Mouse (Mus musculus) embryonic facial prominence, embryonic 12.5 days (tissue): ENCODE data around the gene Col1a1. TPM values are rescaled to one million over a fixed set of nuclear protein-coding genes. Genes with fewer than 3 reads are reported as not detected.
A peak's percentile ranks its signal among the peaks of the same experiment; 100 is the strongest.

Experiments used
- ATAC-seq: fragments of 200-750 bp; cut with Nextera tagmentation; 2 replicates; pipeline ENCODE4 v1.8.0; 2017; ENCODE audit not compliant: insufficient number of reproducible peaks, insufficient read depth, low FRiP score, low TSS enrichment
- H3K27ac ChIP-seq: fragments of 300-500 bp; sonication (generic); 2 replicates; pipeline ENCODE4 v1.5.1; 2016; ENCODE audit warnings: mild to moderate bottlenecking
- H3K27me3 ChIP-seq: fragments of 300-500 bp; sonication (generic); 2 replicates; pipeline ENCODE4 v1.6.1; 2016; ENCODE audit warnings: mild to moderate bottlenecking, moderate library complexity
- H3K36me3 ChIP-seq: fragments of 300-500 bp; sonication (generic); 2 replicates; pipeline ENCODE4 v1.6.1; 2016; ENCODE audit warnings: mild to moderate bottlenecking
- H3K4me1 ChIP-seq: fragments of 300-500 bp; sonication (generic); 2 replicates; pipeline ENCODE4 v1.6.1; 2016
- H3K4me2 ChIP-seq: fragments of 300-500 bp; sonication (generic); replicated peaks from 2 replicates; pipeline ENCODE4 v1.6.1; 2016; ENCODE audit warnings: mild to moderate bottlenecking, moderate library complexity
- H3K4me3 ChIP-seq: fragments of 300-500 bp; sonication (generic); 2 replicates; pipeline ENCODE4 v1.5.1; 2016; ENCODE audit warnings: mild to moderate bottlenecking
- H3K9ac ChIP-seq: fragments of 300-500 bp; sonication (generic); 2 replicates; pipeline ENCODE4 v1.6.1; 2016; ENCODE audit warnings: mild to moderate bottlenecking, moderate library complexity
- H3K9me3 ChIP-seq: fragments of 300-500 bp; sonication (generic); 2 replicates; pipeline ENCODE4 v1.6.1; 2016; ENCODE audit warnings: mild to moderate bottlenecking, moderate library complexity
- WGBS: fragments of 180-500 bp; shearing (Covaris S2); methylation state at CpG from one replicate; pipeline ENCODE4 v1.1.7; 2016; 5-methylcytosine and 5-hydroxymethylcytosine counted together
- polyA plus RNA-seq: library from polyadenylated mRNA; unstranded; fragments of >200 nt; fragmentation: Nextera tagmentation; extraction: Ambion mirVana; gene quantifications from 2 replicates; pipeline ENCODE4 v1.2.1, GENCODE M21; 2016

Col1a1 gene
- polyA plus RNA-seq, 1 experiment from 2014 or later, result 623 TPM

GRCm38 (mm10) chr11:95000128-95000527 lies 64.1 kb downstream of the Col1a1 start:
- 76% methylated on average over 8 of the region's 8 CpGs for WGBS
- 0 out of 2 replicates have a peak overlapping the region, but pooled peaks have one; percentile 18 for H3K4me2 ChIP-seq

GRCm38 (mm10) chr11:95000548-95000947 lies 64.5 kb downstream of the Col1a1 start:
- H3K27ac ChIP-seq, result peak overlapping the region; percentile 37
- H3K9me3 ChIP-seq, result no peaks in the 10 kb centered on the region
- H3K36me3 ChIP-seq, result peaks cover 89% of the 10 kb centered on the region
- peak overlapping the region; percentile 18; the same call in 1 of the 2 replicates for H3K4me2 ChIP-seq
- 42% methylated on average over 4 of the region's 4 CpGs for WGBS
- H3K9ac ChIP-seq, result no peak overlapping the region
- H3K4me1 ChIP-seq, result peaks cover 23% of the 10 kb centered on the region
- no peaks in the 10 kb centered on the region for H3K27me3 ChIP-seq
- no peak overlapping the region for H3K4me3 ChIP-seq
- no peak for ATAC-seq

More at GRCm38 (mm10) chr11:95000128-95000527, 64.1 kb downstream of the Col1a1 start:
- ATAC-seq, result no peak
- Histone ChIP-seq H3K4me3 (no peak overlapping the region), H3K9ac (no peak overlapping the region), H3K27ac (peak overlapping the region; percentile 37), H3K27me3 (no peaks in the 10 kb centered on the region), H3K36me3 (peaks cover 84% of the 10 kb centered on the region), H3K9me3 (no peaks in the 10 kb centered on the region), H3K4me1 (peaks cover 27% of the 10 kb centered on the region)

- peaks cover 23% of the 10 kb centered on the region for H3K4me1 ChIP-seq
- no peaks in the 10 kb centered on the region for H3K9me3 ChIP-seq
- WGBS, result 3% methylated on average over 8 of the region's 8 CpGs
- H3K4me2 ChIP-seq, result peak overlapping the region; percentile 18; the same call in 1 of the 2 replicates
- H3K27me3 ChIP-seq, result no peaks in the 10 kb centered on the region
- no peak overlapping the region for H3K4me3 ChIP-seq
- peak; percentile 32; the same call in 1 of the 2 replicates for ATAC-seq
- H3K27ac ChIP-seq, result peak overlapping the region; percentile 37
- peaks cover 91% of the 10 kb centered on the region for H3K36me3 ChIP-seq
- H3K9ac ChIP-seq, result no peak overlapping the region
These were observed 65.0 kb downstream of the Col1a1 start for GRCm38 (mm10) chr11:95001058-95001457.

- H3K4me1 ChIP-seq, result peaks cover 27% of the 10 kb centered on the region
These were observed 65.7 kb downstream of the Col1a1 start for GRCm38 (mm10) chr11:95001584-95002347.

More at GRCm38 (mm10) chr11:95001584-95002347, 65.7 kb downstream of the Col1a1 start:
- ATAC-seq, result no peak
- Histone ChIP-seq H3K4me2 (no peak overlapping the region), H3K9ac (no peak overlapping the region), H3K9me3 (no peaks in the 10 kb centered on the region), H3K27me3 (no peaks in the 10 kb centered on the region), H3K36me3 (peaks cover 85% of the 10 kb centered on the region), H3K27ac (no peak overlapping the region), H3K4me3 (no peak overlapping the region)
- WGBS, result 89% methylated on average over 21 of the region's 21 CpGs

Other genes starting within 250 kb of the Col1a1 start
- 0.52 and 0.95 TPM in 2 replicates for gene Gm11541, start 231.7 kb upstream of the Col1a1 start, polyA plus RNA-seq
- gene Cdc34b, start 194.4 kb upstream of the Col1a1 start, polyA plus RNA-seq, result 0.22 and 0.25 TPM in 2 replicates
- not detected in 2 replicates for gene Tmem92, start 153.5 kb upstream of the Col1a1 start, polyA plus RNA-seq
- not detected in 2 replicates for gene Hils1, start 31.4 kb downstream of the Col1a1 start, polyA plus RNA-seq
- gene Sgca, start 40.1 kb downstream of the Col1a1 start, polyA plus RNA-seq, result 1.5 and 1.8 TPM in 2 replicates
- gene Ppp1r9b, start 54.8 kb downstream of the Col1a1 start, polyA plus RNA-seq, result 14.4 TPM in 2 replicates
- 50.3 and 50.9 TPM in 2 replicates for gene Samd14, start 73.7 kb downstream of the Col1a1 start, polyA plus RNA-seq
- 27.5 and 30.4 TPM in 2 replicates for gene Pdk2, start 105.1 kb downstream of the Col1a1 start, polyA plus RNA-seq
- 10.5 and 10.9 TPM in 2 replicates for gene Itga3, start 140.6 kb downstream of the Col1a1 start, polyA plus RNA-seq
- gene Dlx3, start 183.9 kb downstream of the Col1a1 start, polyA plus RNA-seq, result 20.2 and 21.8 TPM in 2 replicates
- 4.9 and 5.7 TPM in 2 replicates for gene Dlx4, start 210.0 kb downstream of the Col1a1 start, polyA plus RNA-seq